Comparison of ENCODE assay signal across 8 mouse cellular contexts in the genomic region with DNA sequence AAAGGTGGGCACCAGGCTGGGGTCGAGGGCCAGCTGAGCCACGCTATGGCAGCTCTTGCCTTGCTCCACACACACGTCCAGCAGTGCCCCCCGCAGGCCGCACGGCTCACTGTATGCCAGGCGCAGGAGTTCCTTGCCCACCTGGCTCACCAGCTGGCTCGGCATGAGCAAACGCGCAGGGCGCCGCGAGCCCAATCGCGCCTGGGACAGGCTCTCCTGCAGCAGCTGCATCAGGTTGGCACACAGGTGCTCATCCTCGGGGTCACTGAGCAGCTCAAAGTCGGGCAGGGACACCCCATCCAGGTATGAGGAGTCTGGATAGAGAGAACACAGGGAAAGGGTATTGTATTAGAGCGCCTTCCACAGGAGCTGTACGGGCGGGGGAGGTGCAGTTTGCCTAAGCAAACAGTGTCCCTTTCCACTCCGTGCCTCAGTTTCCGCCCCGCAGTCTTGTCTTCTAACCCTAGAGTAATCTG. TPM values are rescaled to one million over a fixed set of nuclear protein-coding genes. Genes with fewer than 3 reads are reported as not detected.
DNase-seq lines count a peak whose midpoint lies in the region; ATAC-seq and TF ChIP-seq lines count a peak whose summit lies in the region.

No protein-coding gene starts in this region.

- ATAC-seq in forebrain, embryonic 14.5 days, result peak; percentile 49
- no peak for ATAC-seq in lung, embryonic 15.5 days (ENCODE audit: borderline replicate concordance, extremely low read depth, low FRiP score, low TSS enrichment)

- peak overlapping the region; percentile 91 for H3K27ac ChIP-seq in forebrain, embryonic 14.5 days (ENCODE audit: low read depth, low read length)
- H3K27ac ChIP-seq in layer of hippocampus, adult 2 months, result peak overlapping the region; percentile 100
- peak overlapping the region; percentile 90 for H3K27ac ChIP-seq in lung, embryonic 15.5 days
- H3K27ac ChIP-seq in olfactory bulb, adult 2 months (ENCODE audit: insufficient read depth, low read depth, low read length), result peak overlapping the region; percentile 94
- peak overlapping the region; percentile 85 for H3K27ac ChIP-seq in thymus, adult 2 months (ENCODE audit: control insufficient read depth, insufficient read depth, low read length)

- peak overlapping the region; percentile 96 for H3K9ac ChIP-seq in forebrain, embryonic 14.5 days (ENCODE audit: low read length)
- peak overlapping the region; percentile 89 for H3K9ac ChIP-seq in lung, embryonic 15.5 days

- TF ChIP-seq POLR2A in olfactory bulb, adult 2 months (IDR thresholded peaks at IDR 0.05; ENCODE audit: insufficient read depth, low read depth, low read length), result no peak
- no peak for TF ChIP-seq POLR2A in thymus, adult 2 months (IDR thresholded peaks at IDR 0.05; ENCODE audit: control insufficient read depth, extremely low read depth, insufficient read depth, low read length, poor library complexity)

- 0% methylated on average over 23 of the region's 23 CpGs for WGBS in forebrain, embryonic 14.5 days
- under 1% methylated on average over 23 of the region's 23 CpGs for WGBS in lung, embryonic 15.5 days
- 0% methylated on average over 23 of the region's 23 CpGs for WGBS in olfactory bulb, adult 2 months
- WGBS in thymus, adult 2 months, result under 1% methylated on average over 23 of the region's 23 CpGs

- H3K36me3 ChIP-seq in E14TG2a.4 (ENCODE audit: insufficient read depth, low read length), result peaks cover 21% of the 10 kb centered on the region
- H3K36me3 ChIP-seq in forebrain, embryonic 14.5 days (ENCODE audit: control insufficient read depth, insufficient read depth, low read length), result 0 out of 2 replicates have a peak, but pooled peaks cover 5% of the 10 kb centered on the region
- peaks cover 5% of the 10 kb centered on the region; the same call in 1 of the 2 replicates for H3K36me3 ChIP-seq in lung, embryonic 15.5 days
- H3K36me3 ChIP-seq in thymus, adult 2 months (ENCODE audit: control insufficient read depth, insufficient read depth, low read length), result peaks cover 12% of the 10 kb centered on the region

- H3K4me2 ChIP-seq in forebrain, embryonic 14.5 days (ENCODE audit: low read length), result peak overlapping the region; percentile 76
- peak overlapping the region; percentile 86 for H3K4me2 ChIP-seq in lung, embryonic 15.5 days

- no peaks in the 10 kb centered on the region for H3K9me3 ChIP-seq in E14TG2a.4 (ENCODE audit: low read length)
- no peaks in the 10 kb centered on the region for H3K9me3 ChIP-seq in forebrain, embryonic 14.5 days (replicated peaks; ENCODE audit: control insufficient read depth, low read length)
- H3K9me3 ChIP-seq in lung, embryonic 15.5 days, result no peaks in the 10 kb centered on the region

- intact Hi-C loops in heart, postnatal 25 days (cut with DNase I), result loop anchor here (1.0 to 5.0 kb wide), 5 partner anchors 20 to 57 kb away; no protein-coding TSS in a partner anchor

- peak; percentile 91 for DNase-seq in cerebellum, adult 11-12 months
- DNase-seq in forebrain, embryonic 14.5 days (ENCODE audit: low spot score), result peak; percentile 87
- peak; percentile 65 for DNase-seq in heart, postnatal 25 days (ENCODE audit: low spot score)
- DNase-seq in layer of hippocampus, adult 2 months (ENCODE audit: low spot score in 2 of 2), result peak; percentile 72 to 79
- peak; percentile 93 for DNase-seq in thymus, adult 2 months

- peaks cover 67% of the 10 kb centered on the region for H3K4me1 ChIP-seq in E14TG2a.4 (replicated peaks; ENCODE audit: low read depth, low read length)
- H3K4me1 ChIP-seq in forebrain, embryonic 14.5 days (ENCODE audit: control insufficient read depth, insufficient read depth, low read length), result peaks cover 16% of the 10 kb centered on the region
- H3K4me1 ChIP-seq in lung, embryonic 15.5 days, result peaks cover 49% of the 10 kb centered on the region
- H3K4me1 ChIP-seq in olfactory bulb, adult 2 months (ENCODE audit: control insufficient read depth, insufficient read depth, low read length), result peaks cover 18% of the 10 kb centered on the region
- H3K4me1 ChIP-seq in thymus, adult 2 months (replicated peaks; ENCODE audit: control insufficient read depth, insufficient read depth, low read length), result peaks cover 21% of the 10 kb centered on the region

- peaks cover 80% of the 10 kb centered on the region for H3K27me3 ChIP-seq in E14TG2a.4 (ENCODE audit: insufficient read depth, low read length)
- H3K27me3 ChIP-seq in forebrain, embryonic 14.5 days (replicated peaks; ENCODE audit: control insufficient read depth, insufficient read depth, low read length), result no peaks in the 10 kb centered on the region
- H3K27me3 ChIP-seq in lung, embryonic 15.5 days, result no peaks in the 10 kb centered on the region
- no peaks in the 10 kb centered on the region for H3K27me3 ChIP-seq in thymus, adult 2 months (ENCODE audit: control insufficient read depth, insufficient read depth, low read length)

- no peak for TF ChIP-seq CTCF in E14TG2a.4 (conservative IDR thresholded peaks at IDR 0.05; ENCODE audit: low read length)
- TF ChIP-seq CTCF in layer of hippocampus, adult 2 months (conservative IDR thresholded peaks at IDR 0.05), result peak; percentile 81
- 0 out of 2 replicates have a peak, but pooled peaks have one; percentile 24 for TF ChIP-seq CTCF in olfactory bulb, adult 2 months (IDR thresholded peaks at IDR 0.05; ENCODE audit: insufficient read depth, low read depth, low read length)
- peak; percentile 84; the same call in 1 of the 2 replicates for TF ChIP-seq CTCF in thymus, adult 2 months (IDR thresholded peaks at IDR 0.05; ENCODE audit: borderline replicate concordance, control insufficient read depth, extremely low read depth, insufficient read depth, low read length, poor library complexity)

- peak overlapping the region; percentile 97 for H3K4me3 ChIP-seq in E14TG2a.4 (replicated peaks; ENCODE audit: low read length)
- H3K4me3 ChIP-seq in forebrain, embryonic 14.5 days (ENCODE audit: low read depth, low read length), result peak overlapping the region; percentile 96
- H3K4me3 ChIP-seq in layer of hippocampus, adult 2 months, result peak overlapping the region; percentile 73
- peak overlapping the region; percentile 83 for H3K4me3 ChIP-seq in lung, embryonic 15.5 days
- peak overlapping the region; percentile 69 for H3K4me3 ChIP-seq in olfactory bulb, adult 2 months (ENCODE audit: insufficient read depth, low read depth, low read length)
- peak overlapping the region; percentile 74 for H3K4me3 ChIP-seq in thymus, adult 2 months (ENCODE audit: control insufficient read depth, insufficient read depth, low read length)

RNA-seq across cellular contexts. Expression of gene Ddit4, which starts 0.9 kb away (rescaled TPM):
- 10.2 and 11.1 TPM in 2 replicates for polyA plus RNA-seq in forebrain, embryonic 14.5 days (2014; fragmentation: Nextera tagmentation; extraction: Ambion mirVana)
- 10 to 100 TPM; 41.8 to 77.1 TPM for total RNA-seq in heart, postnatal 25 days (2021)
- 10 to 100 TPM; 63.6 to 66.7 TPM for total RNA-seq in layer of hippocampus, adult 2 months (2021)
- 43.2 and 49.6 TPM in 2 replicates for polyA plus RNA-seq in lung, embryonic 15.5 days (2015; fragmentation: Nextera tagmentation; extraction: Ambion mirVana)
- polyA plus RNA-seq in olfactory bulb, adult 2 months (2012; ENCODE audit: insufficient read depth, insufficient read length, low replicate concordance, missing spikeins), result 264 TPM in 1 of 2 replicates, not detected in the other
- polyA plus RNA-seq in thymus, adult 2 months (2012; rRNA removed), result 157 and 190 TPM in 2 replicates

RNA-seq across cellular contexts. Expression of gene Ascc1, which starts 51.9 kb away (rescaled TPM):
- 45.4 and 50.2 TPM in 2 replicates for polyA plus RNA-seq in forebrain, embryonic 14.5 days (2014; fragmentation: Nextera tagmentation; extraction: Ambion mirVana)
- total RNA-seq in heart, postnatal 25 days (2021), result 10 to 100 TPM; 20.5 to 23.1 TPM
- 10 to 100 TPM; 15.3 to 17.2 TPM for total RNA-seq in layer of hippocampus, adult 2 months (2021)
- polyA plus RNA-seq in lung, embryonic 15.5 days (2015; fragmentation: Nextera tagmentation; extraction: Ambion mirVana), result 42.4 and 45.2 TPM in 2 replicates
- not detected in 2 replicates for polyA plus RNA-seq in olfactory bulb, adult 2 months (2012; ENCODE audit: insufficient read depth, insufficient read length, low replicate concordance, missing spikeins)
- 24.2 and 26.2 TPM in 2 replicates for polyA plus RNA-seq in thymus, adult 2 months (2012; rRNA removed)

RNA-seq across cellular contexts. Expression of gene Anapc16, which starts 52.2 kb away (rescaled TPM):
- polyA plus RNA-seq in forebrain, embryonic 14.5 days (2014; fragmentation: Nextera tagmentation; extraction: Ambion mirVana), result 96.5 and 99.7 TPM in 2 replicates
- total RNA-seq in heart, postnatal 25 days (2021), result 10 to 100 TPM; 62.1 to 67.4 TPM
- 10 to 100 TPM; 64.8 to 71.4 TPM for total RNA-seq in layer of hippocampus, adult 2 months (2021)
- 109 and 112 TPM in 2 replicates for polyA plus RNA-seq in lung, embryonic 15.5 days (2015; fragmentation: Nextera tagmentation; extraction: Ambion mirVana)
- polyA plus RNA-seq in olfactory bulb, adult 2 months (2012; ENCODE audit: insufficient read depth, insufficient read length, low replicate concordance, missing spikeins), result not detected in 2 replicates
- 108 and 136 TPM in 2 replicates for polyA plus RNA-seq in thymus, adult 2 months (2012; rRNA removed)

Comparison
In these comparisons a context has a peak if more than half of its experiments do, and no peak if none do; other contexts are left out.
1. RNA of gene Ascc1, which starts 51.9 kb away (polyA plus RNA-seq): 45.4 to 50.2 TPM in forebrain, embryonic 14.5 days, 42.4 to 45.2 TPM in lung, embryonic 15.5 days and 24.2 to 26.2 TPM in thymus, adult 2 months; not detected in olfactory bulb, adult 2 months; every median in the first group is over 10 times any median in the second.
2. Peak in every context shown above with its lines, with median percentiles within 50 percentile points of each other: H3K4me3 ChIP-seq, DNase-seq and H3K27ac ChIP-seq.